Mouse (Mus musculus): Measurements from ENCODE around the gene Hoxa2. TPM values are rescaled to one million over a fixed set of nuclear protein-coding genes. Genes with fewer than 3 reads are reported as not detected.

The Hoxa2 gene
- total and polyA plus RNA-seq, 3 experiments = not detected

DNA sequence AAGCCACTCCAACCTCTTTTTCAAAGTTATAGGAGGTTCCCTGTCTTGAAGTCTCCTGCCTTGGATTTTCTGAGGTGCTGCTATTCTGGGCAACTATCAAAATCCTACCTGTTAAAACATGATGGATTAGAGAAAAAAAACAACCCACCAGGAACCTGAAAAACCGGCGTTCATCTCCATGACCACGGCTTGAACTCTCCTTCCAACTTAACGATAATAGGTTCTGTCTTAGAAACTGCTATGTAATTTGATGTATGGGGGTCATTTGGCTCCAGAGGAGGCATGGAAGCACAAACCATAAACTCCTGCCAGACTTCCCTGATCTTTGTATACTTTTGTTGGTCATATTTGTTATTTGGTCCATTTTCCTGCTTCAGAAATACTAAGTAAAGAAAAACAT is 9.0 kb upstream of the Hoxa2 start:
- H3K4me3 ChIP-seq (ENCODE audit: control insufficient read depth in 1 of 2, insufficient read depth in 1 of 2, low read depth in 2 of 2, low read length in 2 of 2) = no peak overlapping the region
- no peak for TF ChIP-seq RCOR1 (IDR thresholded peaks at IDR 0.05; ENCODE audit: low read depth, low read length)
- TF ChIP-seq MYB (IDR thresholded peaks at IDR 0.05; ENCODE audit: low read depth, low read length) = no peak
- TF ChIP-seq KAT2A (conservative IDR thresholded peaks at IDR 0.05; ENCODE audit: low read depth, low read length) = no peak
- TF ChIP-seq MEF2A (IDR thresholded peaks at IDR 0.05; ENCODE audit: extremely low read depth, insufficient replicate concordance, low read depth, low read length, poor library complexity, severe bottlenecking) = no peak
- TF ChIP-seq CHD2 (IDR thresholded peaks at IDR 0.05; ENCODE audit: low read length) = no peak
- TF ChIP-seq USF1 (IDR thresholded peaks at IDR 0.05; ENCODE audit: low read depth, low read length) = no peak
- TF ChIP-seq POLR2A (IDR thresholded peaks at IDR 0.05; ENCODE audit: control insufficient read depth in 1 of 2, insufficient read depth in 1 of 2, low read depth in 1 of 2, low read length in 2 of 2, poor library complexity in 1 of 2) = no peak
- TF ChIP-seq GATA1 (IDR thresholded peaks at IDR 0.05; ENCODE audit: low read depth, low read length) = no peak
- no peak for TF ChIP-seq EP300 (IDR thresholded peaks at IDR 0.05; ENCODE audit: low read depth in 1 of 2, low read length in 2 of 2)
- H3K9ac ChIP-seq (ENCODE audit: control insufficient read depth, low read depth, low read length, poor library complexity, severe bottlenecking) = no peak overlapping the region
- DNase-seq (ENCODE audit: low read depth, low spot score) = no peak
- no peaks in the 10 kb centered on the region for H3K27me3 ChIP-seq (ENCODE audit: control insufficient read depth in 1 of 2, insufficient read depth in 2 of 2, low read length in 2 of 2)
- no peak overlapping the region for H3K27ac ChIP-seq (ENCODE audit: control insufficient read depth, low read depth, low read length)
- no peaks in the 10 kb centered on the region for H3K36me3 ChIP-seq (ENCODE audit: control insufficient read depth in 1 of 2, insufficient read depth in 2 of 2, low read length in 2 of 2)
- H3K4me1 ChIP-seq (ENCODE audit: control insufficient read depth in 1 of 2, insufficient read depth in 2 of 2, low read length in 2 of 2) = no peaks in the 10 kb centered on the region
- H3K79me2 ChIP-seq (ENCODE audit: control insufficient read depth, insufficient read depth, low read length, poor library complexity) = no peaks in the 10 kb centered on the region
- no peaks in the 10 kb centered on the region for H3K9me3 ChIP-seq (replicated peaks; ENCODE audit: insufficient read depth, low read length)

GRCm38 (mm10) chr6:52172501-52172900 is 7.9 kb upstream of the Hoxa2 start:
- Histone ChIP-seq H3K9me3 (replicated peaks; ENCODE audit: insufficient read depth, low read length) (no peaks in the 10 kb centered on the region), H3K27me3 (ENCODE audit: control insufficient read depth in 1 of 2, insufficient read depth in 2 of 2, low read length in 2 of 2) (no peaks in the 10 kb centered on the region), H3K4me1 (ENCODE audit: control insufficient read depth in 1 of 2, insufficient read depth in 2 of 2, low read length in 2 of 2) (no peaks in the 10 kb centered on the region), H3K4me3 (ENCODE audit: control insufficient read depth in 1 of 2, insufficient read depth in 1 of 2, low read depth in 2 of 2, low read length in 2 of 2) (no peak overlapping the region), H3K27ac (ENCODE audit: control insufficient read depth, low read depth, low read length) (no peak overlapping the region), H3K36me3 (ENCODE audit: control insufficient read depth in 1 of 2, insufficient read depth in 2 of 2, low read length in 2 of 2) (no peaks in the 10 kb centered on the region), H3K79me2 (ENCODE audit: control insufficient read depth, insufficient read depth, low read length, poor library complexity) (no peaks in the 10 kb centered on the region), H3K9ac (ENCODE audit: control insufficient read depth, low read depth, low read length, poor library complexity, severe bottlenecking) (no peak overlapping the region)
- no peak for DNase-seq (ENCODE audit: low read depth, low spot score)
- no peak for TF ChIP-seq MYC (IDR thresholded peaks at IDR 0.05; ENCODE audit: low read depth, low read length)
- no peak for TF ChIP-seq ZMIZ1 (IDR thresholded peaks at IDR 0.05; ENCODE audit: low read depth, low read length)

- no peak for DNase-seq (ENCODE audit: low read depth, low spot score)
- Histone ChIP-seq H3K79me2 (ENCODE audit: control insufficient read depth, insufficient read depth, low read length, poor library complexity) (no peaks in the 10 kb centered on the region), H3K27ac (ENCODE audit: control insufficient read depth, low read depth, low read length) (no peak overlapping the region)
Measured at GRCm38 (mm10) chr6:52171938-52172337, 7.3 kb upstream of the Hoxa2 start.

More at GRCm38 (mm10) chr6:52171938-52172337, 7.3 kb upstream of the Hoxa2 start:
- Histone ChIP-seq H3K4me1 (ENCODE audit: control insufficient read depth in 1 of 2, insufficient read depth in 2 of 2, low read length in 2 of 2) (no peaks in the 10 kb centered on the region), H3K9ac (ENCODE audit: control insufficient read depth, low read depth, low read length, poor library complexity, severe bottlenecking) (no peak overlapping the region), H3K27me3 (ENCODE audit: control insufficient read depth in 1 of 2, insufficient read depth in 2 of 2, low read length in 2 of 2) (no peaks in the 10 kb centered on the region), H3K36me3 (ENCODE audit: control insufficient read depth in 1 of 2, insufficient read depth in 2 of 2, low read length in 2 of 2) (no peaks in the 10 kb centered on the region), H3K4me3 (ENCODE audit: control insufficient read depth in 1 of 2, insufficient read depth in 1 of 2, low read depth in 2 of 2, low read length in 2 of 2) (no peak overlapping the region), H3K9me3 (replicated peaks; ENCODE audit: insufficient read depth, low read length) (no peaks in the 10 kb centered on the region)
- TF ChIP-seq MXI1 (IDR thresholded peaks at IDR 0.05; ENCODE audit: low read depth, low read length) (no peak), EP300 (IDR thresholded peaks at IDR 0.05; ENCODE audit: low read depth in 1 of 2, low read length in 2 of 2) (no peak), NRF1 (IDR thresholded peaks at IDR 0.05; ENCODE audit: insufficient read depth, low read depth, low read length, poor library complexity, severe bottlenecking) (no peak), E2F4 (IDR thresholded peaks at IDR 0.05; ENCODE audit: borderline replicate concordance, low read depth, low read length) (no peak), GABPA (IDR thresholded peaks at IDR 0.05; ENCODE audit: low read depth, low read length) (no peak), CHD2 (IDR thresholded peaks at IDR 0.05; ENCODE audit: low read length) (no peak), RAD21 (IDR thresholded peaks at IDR 0.05; ENCODE audit: low read depth, low read length) (no peak), RCOR1 (IDR thresholded peaks at IDR 0.05; ENCODE audit: low read depth, low read length) (no peak)

All from MEL (cell line).